Mouse (Mus musculus) megakaryocyte-erythroid progenitor cell, adult 5-6 weeks (primary cell): ENCODE measurements at regions not wholly inside any gene's neighbourhood (a gene's known extent, or its start where the extent isn't known, plus 50 kb on each side); places are given as distances from the start of the nearest gene placed in this dataset.

Source experiments
- ATAC-seq: replicated peaks from 2 replicates; pipeline ENCODE4 v1.8.0; 2016; ENCODE audit warnings: mild to moderate bottlenecking, inconsistent platforms; ENCODE audit not compliant: severe bottlenecking, poor library complexity, low FRiP score, low TSS enrichment

GRCm38 (mm10) chr9:14147731-14148130, 127.1 kb upstream of the Sesn3 start:
- ATAC-seq: no peak

- no peak for ATAC-seq
These were observed 124.6 kb upstream of the Sesn3 start for GRCm38 (mm10) chr9:14150288-14150687.

- ATAC-seq: no peak
These were observed 117.9 kb upstream of the Sesn3 start for GRCm38 (mm10) chr9:14156967-14157366.

- no peak for ATAC-seq
These were observed 116.6 kb upstream of the Sesn3 start for GRCm38 (mm10) chr9:14158096-14158837.

- ATAC-seq: no peak
These were observed 114.7 kb upstream of the Sesn3 start for GRCm38 (mm10) chr9:14160207-14160606.

GRCm38 (mm10) chr9:14171589-14172240, 103.2 kb upstream of the Sesn3 start:
- no peak for ATAC-seq

- ATAC-seq: no peak
These were observed 101.1 kb upstream of the Sesn3 start for GRCm38 (mm10) chr9:14173631-14174323.

- ATAC-seq: no peak
These were observed 100.4 kb upstream of the Sesn3 start for GRCm38 (mm10) chr9:14174324-14175040.

- ATAC-seq: 0 out of 2 replicates have a peak, but pooled peaks have one; percentile 23
These were observed 99.6 kb upstream of the Sesn3 start for GRCm38 (mm10) chr9:14175041-14175881.

- ATAC-seq: no peak
These were observed 95.1 kb upstream of the Sesn3 start for GRCm38 (mm10) chr9:14179777-14180176.

GRCm38 (mm10) chr9:14184261-14184660, 90.6 kb upstream of the Sesn3 start:
- no peak for ATAC-seq

- ATAC-seq: no peak
These were observed 89.2 kb upstream of the Sesn3 start for GRCm38 (mm10) chr9:14185681-14186080.

GRCm38 (mm10) chr9:14187753-14188152, 87.1 kb upstream of the Sesn3 start:
- ATAC-seq: no peak

GRCm38 (mm10) chr9:14188504-14188903, 86.4 kb upstream of the Sesn3 start:
- ATAC-seq: no peak

- no peak for ATAC-seq
These were observed 84.2 kb upstream of the Sesn3 start for GRCm38 (mm10) chr9:14190660-14191059.

GRCm38 (mm10) chr9:14194748-14195147, 80.1 kb upstream of the Sesn3 start:
- ATAC-seq: no peak

- no peak for ATAC-seq
These were observed 75.8 kb upstream of the Sesn3 start for GRCm38 (mm10) chr9:14199116-14199515.

GRCm38 (mm10) chr9:14199983-14200700, 74.7 kb upstream of the Sesn3 start:
- ATAC-seq: no peak
